Mouse (Mus musculus): ENCODE results near the gene Exosc7.

Exosc7 gene

GRCm38 (mm10) chr9:123138891-123139474 is 26.0 kb downstream of the Exosc7 start:
- DNase-seq (ENCODE audit: low spot score): peak; percentile 61

- DNase-seq (ENCODE audit: low spot score): no peak
Measured at GRCm38 (mm10) chr9:123139887-123140614, 27.0 kb downstream of the Exosc7 start.

- no peak for DNase-seq (ENCODE audit: low spot score)
Measured at GRCm38 (mm10) chr9:123148430-123148829, 35.4 kb downstream of the Exosc7 start.

GRCm38 (mm10) chr9:123150241-123151020 is 37.4 kb downstream of the Exosc7 start, which contains the start of gene Clec3b:
Gene Clec3b, plus strand, starts transcription at chr9:123150946.
- no peak for DNase-seq (ENCODE audit: low spot score)

DNA sequence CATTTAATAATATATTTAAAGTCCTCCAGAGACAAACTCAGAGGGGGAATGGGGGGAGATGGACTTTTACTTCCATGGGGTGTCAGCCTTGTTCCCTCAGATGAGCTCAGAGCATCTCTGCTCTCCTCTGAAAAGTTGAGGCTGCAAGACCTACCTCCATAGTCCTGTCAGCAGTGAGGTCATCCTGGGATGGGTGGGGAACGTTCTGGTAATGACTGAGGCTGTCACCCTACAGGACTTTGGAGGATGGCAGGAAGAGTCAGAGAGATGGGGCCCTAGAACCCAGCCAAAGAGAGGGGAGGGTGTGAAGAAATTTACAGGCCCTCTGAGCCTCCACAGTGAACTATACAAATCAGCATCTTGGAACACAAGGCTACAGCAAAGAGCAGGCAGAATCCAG is 38.5 kb downstream of the Exosc7 start:
- no peak for DNase-seq (ENCODE audit: low spot score)

- no peak for DNase-seq (ENCODE audit: low spot score)
Measured at GRCm38 (mm10) chr9:123152026-123152425, 39.0 kb downstream of the Exosc7 start.

DNA sequence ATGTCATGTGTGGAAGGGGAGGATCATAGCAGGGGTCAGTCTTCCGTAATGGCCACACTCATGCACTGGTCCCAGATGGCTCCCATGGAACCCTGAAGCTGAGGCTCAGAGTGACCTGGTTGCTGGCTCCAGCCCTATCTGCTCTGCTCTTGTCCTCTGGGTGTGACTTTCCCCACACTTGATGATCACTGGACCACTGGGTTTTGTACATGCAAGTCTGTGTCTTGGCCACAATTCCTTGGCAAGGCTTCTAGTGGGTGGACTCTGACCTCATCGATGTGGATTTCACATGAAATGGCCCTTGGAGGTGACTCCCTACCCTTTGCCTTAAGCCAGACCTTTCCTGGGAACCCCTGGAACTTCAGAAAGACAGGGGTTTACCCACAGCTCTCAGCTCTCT is 40.1 kb downstream of the Exosc7 start:
- DNase-seq (ENCODE audit: low spot score): no peak

GRCm38 (mm10) chr9:123156910-123157361 is 43.9 kb downstream of the Exosc7 start:
- DNase-seq (ENCODE audit: low spot score): peak; percentile 49

- DNase-seq (ENCODE audit: low spot score): no peak
Measured at GRCm38 (mm10) chr9:123157699-123158098, 44.7 kb downstream of the Exosc7 start.

- no peak for DNase-seq (ENCODE audit: low spot score)
Measured at GRCm38 (mm10) chr9:123158125-123158836, 45.3 kb downstream of the Exosc7 start.

- no peak for DNase-seq (ENCODE audit: low spot score)
Measured at GRCm38 (mm10) chr9:123159330-123159729, 46.3 kb downstream of the Exosc7 start.

GRCm38 (mm10) chr9:123161792-123162191 is 48.8 kb downstream of the Exosc7 start:
- DNase-seq (ENCODE audit: low spot score): no peak

DNA sequence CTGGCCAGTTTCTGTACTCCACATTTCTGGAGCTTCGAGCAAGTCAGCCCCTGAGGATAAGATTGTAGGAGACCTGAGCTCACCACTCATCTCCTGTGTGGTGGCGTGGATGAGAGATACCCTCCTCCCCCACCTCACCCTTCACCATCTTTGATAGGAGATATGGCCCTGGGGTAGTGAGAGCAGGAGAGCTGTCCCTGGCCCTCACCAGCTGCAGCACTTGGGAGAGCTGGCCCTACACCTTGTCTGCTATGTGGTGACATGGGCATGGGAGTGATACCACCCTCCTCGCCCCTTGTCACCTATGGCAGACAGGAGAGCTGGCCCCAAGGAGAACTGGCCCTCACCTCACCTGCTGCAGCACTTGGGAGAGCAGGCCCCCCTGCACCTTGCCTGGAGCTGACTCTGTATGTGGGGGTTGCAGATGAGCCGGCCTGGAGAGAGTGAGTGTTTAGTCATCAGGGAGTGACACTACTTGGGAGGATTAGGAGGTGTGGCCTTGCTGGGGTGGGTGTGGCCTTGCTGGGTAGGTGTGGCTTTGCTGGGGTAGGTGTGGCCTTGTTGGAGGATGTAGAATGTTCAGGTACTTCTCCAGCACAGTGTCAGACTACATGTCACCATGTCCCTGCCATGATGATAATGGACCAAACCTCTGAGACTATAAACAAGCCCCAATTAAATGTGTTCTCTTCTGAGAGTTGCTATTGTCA is 50.1 kb downstream of the Exosc7 start:
- no peak for DNase-seq (ENCODE audit: low spot score)

- DNase-seq (ENCODE audit: low spot score): no peak
Measured at GRCm38 (mm10) chr9:123165781-123166443, 52.9 kb downstream of the Exosc7 start.

- no peak for DNase-seq (ENCODE audit: low spot score)
Measured at GRCm38 (mm10) chr9:123173760-123174159, 60.7 kb downstream of the Exosc7 start.

- no peak for DNase-seq (ENCODE audit: low spot score)
Measured at GRCm38 (mm10) chr9:123174356-123174755, 61.3 kb downstream of the Exosc7 start.

DNA sequence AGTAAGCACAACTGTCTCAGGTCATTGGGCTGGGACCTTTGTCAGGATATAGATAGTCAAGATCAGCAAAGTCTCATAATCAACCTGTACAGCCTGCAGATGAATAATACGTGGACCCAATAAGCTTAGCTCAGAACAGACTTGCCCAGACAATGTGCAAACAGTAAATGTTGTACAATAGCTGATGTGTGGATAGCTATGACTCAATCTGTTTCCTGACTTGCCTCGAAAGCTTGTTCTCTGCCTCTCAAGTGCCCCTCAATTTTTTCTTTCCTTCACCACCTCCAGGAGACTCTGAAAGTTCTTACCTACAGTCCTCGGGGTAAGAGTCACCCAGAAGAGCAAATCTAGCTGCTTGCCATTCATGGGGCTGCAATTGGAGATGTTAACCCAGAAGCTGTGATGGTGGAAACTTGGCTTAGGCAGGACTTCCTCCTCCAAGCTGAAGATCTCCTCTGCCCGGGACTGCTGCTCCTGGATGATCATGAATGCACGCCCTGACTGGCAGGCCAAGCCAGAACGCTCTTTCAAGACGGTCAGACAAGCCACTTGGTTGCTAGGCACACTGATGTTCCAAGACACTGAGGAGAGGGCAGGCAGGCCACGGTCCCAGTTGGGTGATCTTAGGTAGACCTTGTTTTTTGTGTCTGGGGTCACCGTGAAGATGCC is 64.5 kb downstream of the Exosc7 start:
- no peak for DNase-seq (ENCODE audit: low spot score)

DNA sequence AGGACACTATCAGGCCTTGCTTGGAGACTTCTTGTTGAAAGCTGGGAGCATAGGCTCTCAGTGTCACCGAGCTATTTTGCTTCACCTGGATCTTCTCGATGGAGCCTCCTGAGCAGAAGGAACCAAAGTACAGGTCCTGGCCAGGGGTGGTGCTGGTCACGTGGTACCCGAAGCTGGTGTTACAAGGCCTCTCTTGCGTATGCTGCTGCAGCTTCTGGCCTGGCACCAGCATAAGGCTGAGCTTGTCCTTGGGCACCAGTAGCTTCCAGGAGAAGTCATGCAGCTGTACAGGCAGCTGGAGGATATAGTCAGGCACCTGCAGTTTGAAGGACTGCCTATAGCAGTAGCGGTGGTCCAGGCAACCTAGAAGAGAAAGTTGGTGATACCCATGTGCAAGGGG is 67.0 kb downstream of the Exosc7 start:
- DNase-seq (ENCODE audit: low spot score): no peak

GRCm38 (mm10) chr9:123183226-123183625 is 70.2 kb downstream of the Exosc7 start:
- DNase-seq (ENCODE audit: low spot score): no peak

- DNase-seq (ENCODE audit: low spot score): no peak
Measured at GRCm38 (mm10) chr9:123185546-123185945, 72.5 kb downstream of the Exosc7 start.
